Mouse (Mus musculus): Measurements from ENCODE around the gene AW209491. TPM values are rescaled to one million over a fixed set of nuclear protein-coding genes. Genes with fewer than 3 reads are reported as not detected.

The AW209491 gene
- 38.8 and 44.0 TPM in 2 replicates for polyA plus RNA-seq (2015; fragmentation: Nextera tagmentation; extraction: Ambion mirVana)

DNA sequence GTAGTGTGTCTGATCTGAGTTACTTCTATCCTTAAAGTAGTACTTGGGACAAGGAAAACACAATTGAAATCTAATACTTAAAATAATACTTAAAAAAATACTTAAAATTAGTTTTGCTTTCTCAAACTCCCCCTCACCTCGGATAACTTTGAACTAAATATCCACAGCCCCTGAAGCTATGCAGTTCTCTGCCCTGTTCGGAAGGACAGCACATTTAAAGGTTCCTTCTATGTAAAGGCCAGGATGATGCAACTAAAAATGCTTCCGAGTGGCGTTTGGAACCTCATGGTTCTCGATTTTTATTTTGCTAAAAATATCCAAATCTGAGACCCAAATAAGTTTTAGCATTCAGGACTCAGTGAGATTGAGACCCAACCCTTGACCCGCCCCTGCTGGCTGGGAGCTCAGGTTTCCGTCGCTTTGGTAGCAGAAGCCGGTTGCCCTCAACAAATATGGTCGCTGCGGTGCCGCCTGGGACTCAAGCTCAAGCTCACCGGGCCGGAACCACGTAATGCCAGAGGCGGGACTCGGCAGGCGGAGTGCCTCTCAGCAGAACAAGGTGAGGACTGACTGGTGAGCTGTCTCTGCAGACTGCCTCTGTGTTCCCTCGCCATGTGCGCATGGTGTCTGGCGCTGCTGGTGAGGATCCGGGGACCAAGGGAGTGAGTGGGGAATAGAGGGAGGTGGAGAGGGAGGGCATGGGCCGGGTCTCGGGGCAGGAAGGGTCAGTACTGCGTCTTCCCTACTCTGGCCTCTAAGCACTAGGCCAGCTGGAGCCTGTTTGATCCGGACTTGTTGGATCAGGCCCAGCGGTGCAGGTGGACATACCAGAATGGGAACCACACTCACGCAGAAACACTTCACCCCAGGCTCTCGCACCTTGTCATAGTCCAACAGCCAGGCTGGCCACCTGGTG lies at the start of gene AW209491:
AW209491 (plus strand) TSS at position 429 of the 916 bp plus-strand sequence.
- Histone ChIP-seq H3K4me1 (peaks cover 15% of the 10 kb centered on the region), H3K4me2 (replicated peaks) (peak within 1 kb of the TSS; percentile 77), H3K36me3 (peaks cover 20% of the 10 kb centered on the region), H3K9ac (replicated peaks) (peak within 1 kb of the TSS; percentile 86), H3K27ac (replicated peaks) (peak within 1 kb of the TSS; percentile 85), H3K9me3 (no peaks in the 10 kb centered on the region), H3K4me3 (peak within 1 kb of the TSS; percentile 74), H3K27me3 (no peaks in the 10 kb centered on the region)
- peak; percentile 98 for ATAC-seq (replicated peaks)
- 1% methylated on average over 29 of the region's 29 CpGs for WGBS

DNA sequence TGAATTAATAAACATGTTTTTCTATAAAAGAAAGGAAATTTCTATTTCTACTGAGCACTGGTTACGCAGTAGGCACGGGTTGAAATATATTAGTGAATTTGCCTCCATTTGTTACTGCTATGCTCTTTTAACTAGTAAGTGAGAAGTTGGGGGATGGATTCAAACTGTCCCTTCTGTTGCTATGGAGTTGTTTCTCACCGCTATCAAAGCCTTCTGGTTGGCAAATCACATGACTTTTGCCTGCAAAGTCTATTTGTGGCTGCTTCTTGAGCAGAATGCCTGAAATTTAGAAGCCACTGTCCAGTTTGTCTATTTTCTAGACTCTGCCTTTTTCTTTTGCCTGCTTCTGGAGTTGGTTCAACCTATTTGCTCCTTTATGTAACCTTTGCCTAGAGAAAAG lies 49.6 kb upstream of the AW209491 start:
- Histone ChIP-seq H3K9ac (replicated peaks) (no peak overlapping the region), H3K36me3 (no peaks in the 10 kb centered on the region), H3K4me3 (no peak overlapping the region), H3K27ac (replicated peaks) (no peak overlapping the region), H3K9me3 (no peaks in the 10 kb centered on the region), H3K4me2 (replicated peaks) (no peak overlapping the region), H3K27me3 (no peaks in the 10 kb centered on the region), H3K4me1 (no peaks in the 10 kb centered on the region)
- WGBS, result 77% methylated on average over 3 of the region's 3 CpGs
- no peak for ATAC-seq (replicated peaks)

DNA sequence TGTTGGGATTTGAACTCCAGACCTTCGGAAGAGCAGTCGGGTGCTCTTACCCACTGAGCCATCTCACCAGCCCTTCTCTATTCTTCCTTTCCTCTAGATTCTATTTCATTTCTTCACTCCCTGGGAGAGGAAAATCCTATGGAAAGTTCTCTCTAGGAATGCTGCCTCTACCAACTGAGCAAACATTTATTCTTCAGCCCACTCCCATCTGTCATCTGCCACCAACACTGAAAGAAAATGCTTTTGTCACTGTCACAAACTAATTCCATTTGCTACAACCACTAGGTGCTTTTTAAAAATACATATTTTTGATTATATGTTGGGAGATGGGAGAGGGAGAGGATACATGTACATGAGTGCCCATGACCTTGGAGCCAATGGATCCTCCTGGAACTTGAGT lies 27.2 kb upstream of the AW209491 start:
- no peak for ATAC-seq (replicated peaks)
- H3K9ac ChIP-seq (replicated peaks), result no peak overlapping the region
- no peak overlapping the region for H3K27ac ChIP-seq (replicated peaks)
- H3K36me3 ChIP-seq, result no peaks in the 10 kb centered on the region
- no peaks in the 10 kb centered on the region for H3K9me3 ChIP-seq
- H3K4me1 ChIP-seq, result no peaks in the 10 kb centered on the region
- 89% methylated on average over 2 of the region's 2 CpGs for WGBS
- H3K27me3 ChIP-seq, result no peaks in the 10 kb centered on the region
- H3K4me3 ChIP-seq, result no peak overlapping the region
- no peak overlapping the region for H3K4me2 ChIP-seq (replicated peaks)

DNA sequence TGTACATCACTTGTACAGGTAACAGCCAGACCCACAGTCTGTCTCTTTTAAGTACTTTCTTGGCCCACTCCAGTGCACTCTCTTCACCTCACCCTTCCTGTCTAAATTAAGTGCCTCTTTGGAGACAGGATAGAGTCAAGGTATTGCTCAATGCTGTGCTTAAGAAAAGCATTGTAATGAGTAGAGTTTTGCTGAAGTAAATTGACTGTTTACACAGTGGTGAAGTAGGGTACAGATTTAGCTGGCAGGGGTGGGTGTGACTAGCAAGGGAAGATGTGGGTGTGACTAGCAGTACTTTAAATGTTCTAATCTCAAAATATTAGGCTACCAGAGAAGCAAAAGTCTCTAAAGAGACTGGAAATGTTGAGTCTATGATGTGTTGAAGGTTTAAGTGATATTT lies 22.3 kb upstream of the AW209491 start:
- Histone ChIP-seq H3K27ac (replicated peaks) (no peak overlapping the region), H3K9ac (replicated peaks) (no peak overlapping the region), H3K27me3 (no peaks in the 10 kb centered on the region), H3K9me3 (no peaks in the 10 kb centered on the region), H3K4me1 (peaks cover 13% of the 10 kb centered on the region), H3K4me2 (replicated peaks) (no peak overlapping the region), H3K36me3 (peaks cover 17% of the 10 kb centered on the region), H3K4me3 (no peak overlapping the region)
- ATAC-seq (replicated peaks), result no peak

DNA sequence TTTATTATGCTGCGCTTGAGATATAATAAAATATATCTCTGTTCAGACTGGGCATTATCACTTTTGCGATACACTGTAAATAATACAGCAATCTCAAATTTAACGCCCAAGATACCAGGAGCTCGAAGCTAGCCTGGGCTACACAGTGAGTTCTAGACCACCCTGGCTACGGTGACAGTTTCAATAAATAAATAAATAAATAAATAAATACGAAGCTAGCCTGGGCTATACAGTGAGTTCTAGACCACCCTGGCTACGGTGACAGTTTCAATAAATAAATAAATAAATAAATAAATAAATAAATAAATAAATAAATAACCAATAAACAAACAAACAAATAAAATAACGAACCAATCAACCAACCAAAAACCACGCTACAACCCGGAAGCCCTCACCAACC lies 17.5 kb upstream of the AW209491 start:
- Histone ChIP-seq H3K4me2 (replicated peaks) (peak overlapping the region; percentile 58), H3K27me3 (no peaks in the 10 kb centered on the region), H3K27ac (replicated peaks) (peak overlapping the region; percentile 81), H3K9ac (replicated peaks) (peak overlapping the region; percentile 85), H3K4me3 (peak overlapping the region; percentile 58), H3K9me3 (no peaks in the 10 kb centered on the region), H3K36me3 (peaks cover 24% of the 10 kb centered on the region), H3K4me1 (peaks cover 24% of the 10 kb centered on the region)
- ATAC-seq (replicated peaks), result peak; percentile 73
- WGBS, result 8% methylated on average over 10 of the region's 10 CpGs

DNA sequence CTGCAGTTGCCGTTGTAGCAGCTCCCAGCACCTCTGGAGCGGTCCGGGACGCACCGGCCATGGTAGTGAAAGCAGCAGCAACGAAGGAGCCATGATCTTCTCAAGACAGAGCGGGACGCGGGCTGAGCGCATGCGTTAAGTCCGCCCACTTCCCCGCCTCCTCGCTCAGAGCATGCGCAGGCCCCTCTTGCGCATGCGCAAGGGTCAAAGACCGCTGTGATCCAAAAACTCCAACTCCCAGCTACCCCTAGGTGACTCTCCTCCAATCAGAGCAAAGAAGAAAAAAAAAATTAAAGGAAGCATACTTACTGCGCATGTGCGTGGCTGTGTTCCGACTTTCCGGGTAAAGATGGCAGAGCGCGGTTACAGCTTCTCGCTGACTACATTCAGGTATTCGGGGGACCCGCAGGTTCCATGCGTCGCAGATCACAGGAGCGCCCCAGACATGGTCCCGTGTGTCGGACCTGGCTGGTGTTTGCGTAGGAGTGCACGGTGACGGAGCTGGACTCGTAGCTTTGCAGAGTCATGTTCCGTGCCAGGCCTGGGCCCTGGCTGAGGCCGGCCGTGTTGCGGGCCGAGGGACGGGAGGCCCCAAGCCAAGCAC lies 16.9 kb upstream of the AW209491 start, which contains the start of the genes Mrpl32 and Psma2:
Mrpl32 (minus strand) TSS at position 240 of the 604 bp plus-strand sequence.
Psma2 (plus strand) TSS at position 315 of the 604 bp plus-strand sequence.
- H3K36me3 ChIP-seq, result peaks cover 28% of the 10 kb centered on the region
- peak; percentile 99 for ATAC-seq (replicated peaks)
- H3K4me1 ChIP-seq, result peaks cover 24% of the 10 kb centered on the region
- H3K4me2 ChIP-seq (replicated peaks), result peak within 1 kb of the TSS; percentile 71
- peak within 1 kb of the TSS; percentile 58 for H3K4me3 ChIP-seq
- no peaks in the 10 kb centered on the region for H3K9me3 ChIP-seq
- H3K27ac ChIP-seq (replicated peaks), result peak within 1 kb of the TSS; percentile 81
- H3K9ac ChIP-seq (replicated peaks), result peak within 1 kb of the TSS; percentile 85
- no peaks in the 10 kb centered on the region for H3K27me3 ChIP-seq
- under 1% methylated on average over 42 of the region's 42 CpGs for WGBS

DNA sequence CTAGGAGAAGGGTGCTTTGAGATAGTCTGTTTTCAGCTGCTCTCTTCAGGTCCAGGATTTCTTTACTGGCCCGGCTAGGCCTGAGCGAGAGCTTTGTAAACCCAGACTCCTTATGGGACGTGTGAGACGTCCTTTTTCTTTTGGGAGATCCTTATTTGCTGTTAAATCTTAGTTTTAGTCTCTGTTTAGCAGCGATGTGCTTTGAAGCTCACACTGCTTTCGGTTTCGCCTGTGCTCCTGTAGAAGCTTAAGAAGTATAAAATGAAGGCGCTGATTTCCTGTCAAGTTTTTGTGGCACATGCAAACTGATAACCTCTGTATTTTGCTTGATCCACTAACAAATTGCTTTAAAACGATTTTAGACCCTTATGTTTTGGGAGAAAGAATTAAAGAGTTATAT lies 16.4 kb upstream of the AW209491 start:
- no peak for ATAC-seq (replicated peaks)
- Histone ChIP-seq H3K9me3 (no peaks in the 10 kb centered on the region), H3K27ac (replicated peaks) (peak overlapping the region; percentile 51; the same call in 1 of the 2 replicates), H3K36me3 (peaks cover 31% of the 10 kb centered on the region), H3K9ac (replicated peaks) (peak overlapping the region; percentile 66), H3K27me3 (no peaks in the 10 kb centered on the region), H3K4me3 (peak overlapping the region; percentile 58), H3K4me1 (peaks cover 24% of the 10 kb centered on the region), H3K4me2 (replicated peaks) (peak overlapping the region; percentile 71)
- under 1% methylated on average over 9 of the region's 9 CpGs for WGBS

DNA sequence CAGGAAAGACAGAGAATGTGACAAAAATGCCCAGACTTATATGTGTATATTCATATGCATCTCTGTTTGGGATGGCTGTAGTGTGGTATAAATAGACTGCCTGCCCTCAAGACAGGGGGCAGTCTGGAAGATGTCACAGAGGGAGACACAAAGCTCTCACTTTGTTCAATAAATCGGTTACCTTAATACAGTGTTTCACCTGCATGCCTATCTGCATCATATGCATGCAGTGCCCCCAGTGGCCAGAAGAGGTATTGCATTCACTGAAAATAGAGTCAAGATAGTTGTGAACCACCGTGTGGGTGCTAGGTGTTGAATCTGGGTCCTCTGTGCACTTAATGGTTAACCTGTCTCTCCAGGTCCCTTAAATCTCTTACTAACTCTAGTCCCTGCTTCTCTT lies 11.2 kb upstream of the AW209491 start:
- 35% methylated on average over 2 of the region's 2 CpGs for WGBS
- no peaks in the 10 kb centered on the region for H3K9me3 ChIP-seq
- H3K9ac ChIP-seq (replicated peaks), result no peak overlapping the region
- H3K4me1 ChIP-seq, result peaks cover 11% of the 10 kb centered on the region
- no peaks in the 10 kb centered on the region for H3K27me3 ChIP-seq
- no peak overlapping the region for H3K27ac ChIP-seq (replicated peaks)
- H3K4me2 ChIP-seq (replicated peaks), result no peak overlapping the region
- peak; percentile 75 for ATAC-seq (replicated peaks)
- H3K36me3 ChIP-seq, result peaks cover 44% of the 10 kb centered on the region
- no peak overlapping the region for H3K4me3 ChIP-seq

DNA sequence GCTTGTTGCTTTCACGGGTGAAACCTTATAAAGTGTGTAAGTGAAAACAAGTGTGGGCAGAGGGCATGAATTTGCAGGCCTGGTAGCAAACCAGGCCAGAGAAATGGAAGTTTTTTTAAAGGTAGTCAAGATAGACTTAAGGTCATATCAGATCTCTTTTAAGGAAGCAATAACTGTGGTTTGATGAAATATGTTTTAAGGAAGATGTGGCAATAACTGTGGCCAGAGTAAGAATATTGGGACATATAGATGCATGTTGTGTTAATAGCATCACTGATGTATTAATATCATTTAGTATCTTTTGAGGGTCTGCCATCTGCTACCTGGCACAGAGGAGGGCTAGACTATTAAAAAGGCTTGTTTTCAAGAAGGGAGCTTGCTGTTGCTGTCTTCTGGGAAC lies 10.0 kb downstream of the AW209491 start:
- WGBS, result 69% methylated on average over 1 of the region's 1 CpGs
- no peaks in the 10 kb centered on the region for H3K4me1 ChIP-seq

DNA sequence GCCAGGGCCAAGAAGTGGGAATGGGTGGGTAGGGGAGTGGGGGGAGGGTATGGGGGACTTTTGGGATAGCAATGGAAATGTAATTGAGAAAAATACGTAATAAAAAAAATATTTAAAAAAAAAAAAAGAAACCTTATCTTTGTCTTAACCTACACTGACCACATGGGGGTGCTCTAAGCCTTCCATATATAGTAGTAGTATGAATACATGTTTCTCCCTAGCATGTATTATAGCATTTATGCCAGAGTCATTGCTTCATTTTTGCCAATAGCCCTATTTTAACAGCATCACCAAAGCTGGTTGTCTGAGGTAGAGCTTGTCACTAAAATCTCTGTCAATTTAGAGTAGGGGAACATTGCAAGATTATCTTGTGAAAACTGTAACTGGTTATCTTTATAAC lies 19.3 kb downstream of the AW209491 start:
- 26% methylated on average over 1 of the region's 1 CpGs for WGBS
- peak; percentile 83 for ATAC-seq (replicated peaks)
- Histone ChIP-seq H3K27me3 (no peaks in the 10 kb centered on the region), H3K4me2 (replicated peaks) (no peak overlapping the region), H3K9me3 (no peaks in the 10 kb centered on the region; the same call in 1 of the 2 replicates), H3K4me1 (no peaks in the 10 kb centered on the region), H3K9ac (replicated peaks) (no peak overlapping the region), H3K4me3 (no peak overlapping the region), H3K36me3 (no peaks in the 10 kb centered on the region), H3K27ac (replicated peaks) (no peak overlapping the region)

More for the DNA sequence above, 10.0 kb downstream of the AW209491 start:
- no peak overlapping the region for H3K4me3 ChIP-seq
- no peak overlapping the region for H3K9ac ChIP-seq (replicated peaks)
- no peaks in the 10 kb centered on the region for H3K9me3 ChIP-seq
- ATAC-seq (replicated peaks), result no peak
- H3K36me3 ChIP-seq, result peaks cover 27% of the 10 kb centered on the region
- H3K27me3 ChIP-seq, result no peaks in the 10 kb centered on the region
- H3K27ac ChIP-seq (replicated peaks), result no peak overlapping the region
- no peak overlapping the region for H3K4me2 ChIP-seq (replicated peaks)

DNA sequence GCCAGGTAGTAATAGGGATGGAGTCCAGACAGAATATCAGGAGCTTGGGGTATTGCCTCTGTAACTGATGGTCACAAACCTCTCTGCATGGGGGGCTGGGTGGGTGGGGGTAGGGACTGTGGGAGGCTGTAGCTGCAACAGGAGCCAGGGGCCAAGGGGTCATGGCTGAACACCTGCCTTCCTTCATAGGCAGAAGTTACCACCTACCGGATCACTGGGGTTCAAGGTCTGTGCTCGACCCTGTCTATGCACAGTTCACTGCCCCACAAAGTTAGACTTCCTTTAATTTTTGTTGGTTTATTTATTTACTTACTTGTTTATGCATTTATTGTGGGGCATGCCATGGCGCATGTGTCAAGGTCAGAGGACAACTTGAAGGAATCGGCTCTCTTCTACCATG lies 37.2 kb downstream of the AW209491 start:
- Histone ChIP-seq H3K36me3 (no peaks in the 10 kb centered on the region), H3K27me3 (no peaks in the 10 kb centered on the region), H3K27ac (replicated peaks) (no peak overlapping the region), H3K4me2 (replicated peaks) (no peak overlapping the region), H3K9me3 (no peaks in the 10 kb centered on the region), H3K9ac (replicated peaks) (no peak overlapping the region), H3K4me1 (no peaks in the 10 kb centered on the region), H3K4me3 (no peak overlapping the region)
- WGBS, result 93% methylated on average over 4 of the region's 4 CpGs
- ATAC-seq (replicated peaks), result no peak

DNA sequence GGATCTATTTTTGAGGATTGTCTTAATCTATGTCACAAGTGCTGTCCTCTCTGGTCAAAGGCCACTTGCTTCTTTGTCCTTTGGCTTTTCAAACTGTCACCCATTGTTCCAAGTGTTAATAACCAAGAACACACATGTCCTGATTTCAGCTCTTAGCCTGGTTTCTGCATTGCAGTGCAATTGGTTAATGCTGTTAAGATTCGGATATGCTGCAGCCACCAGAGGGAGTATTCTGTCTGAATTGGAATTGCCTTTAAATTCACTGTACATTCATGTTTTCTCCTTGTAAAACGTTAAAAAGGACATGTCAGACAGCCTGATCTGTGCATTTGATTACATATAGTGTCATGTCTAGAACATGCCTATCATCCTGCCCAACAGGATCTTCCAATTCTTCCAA lies 40.4 kb downstream of the AW209491 start:
- ATAC-seq (replicated peaks), result peak; percentile 55; the same call in 1 of the 2 replicates
- WGBS, result 17% methylated on average over 2 of the region's 2 CpGs

More for the DNA sequence above, 40.4 kb downstream of the AW209491 start:
- Histone ChIP-seq H3K4me3 (no peak overlapping the region), H3K9me3 (no peaks in the 10 kb centered on the region), H3K27me3 (no peaks in the 10 kb centered on the region), H3K4me1 (no peaks in the 10 kb centered on the region), H3K9ac (replicated peaks) (no peak overlapping the region), H3K4me2 (replicated peaks) (no peak overlapping the region), H3K36me3 (no peaks in the 10 kb centered on the region), H3K27ac (replicated peaks) (no peak overlapping the region)
